Mouse (Mus musculus) kidney, adult 9 months (tissue): Measurements from ENCODE around the gene Nfib.

Experiments used
- DNase-seq: peaks from one replicate; pipeline ENCODE4 v3.0.0; 2022

Nfib gene

GRCm38 (mm10) chr4:82494424-82494823 lies 211.1 kb downstream of the Nfib start:
- DNase-seq: no peak

DNA sequence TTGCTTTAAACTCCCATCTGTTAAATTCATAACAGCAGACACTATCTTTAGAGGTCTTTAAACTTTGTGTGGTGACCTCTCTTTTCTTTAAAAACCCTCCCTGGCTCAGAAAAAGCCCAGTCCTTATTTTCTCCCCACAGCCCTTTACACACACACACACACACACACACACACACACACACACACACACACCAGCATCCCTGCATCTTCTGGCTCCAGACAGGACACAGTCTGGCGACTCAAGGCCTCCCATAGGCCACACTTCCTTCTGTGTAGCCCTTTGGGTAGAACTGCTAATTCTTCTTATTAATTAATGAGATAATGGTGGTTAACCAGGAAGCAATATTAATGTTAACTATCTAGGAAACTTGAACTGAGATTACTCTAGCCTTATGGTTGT lies 211.7 kb downstream of the Nfib start:
- no peak for DNase-seq

- no peak for DNase-seq
Observed at GRCm38 (mm10) chr4:82493363-82493762, 212.2 kb downstream of the Nfib start.

DNA sequence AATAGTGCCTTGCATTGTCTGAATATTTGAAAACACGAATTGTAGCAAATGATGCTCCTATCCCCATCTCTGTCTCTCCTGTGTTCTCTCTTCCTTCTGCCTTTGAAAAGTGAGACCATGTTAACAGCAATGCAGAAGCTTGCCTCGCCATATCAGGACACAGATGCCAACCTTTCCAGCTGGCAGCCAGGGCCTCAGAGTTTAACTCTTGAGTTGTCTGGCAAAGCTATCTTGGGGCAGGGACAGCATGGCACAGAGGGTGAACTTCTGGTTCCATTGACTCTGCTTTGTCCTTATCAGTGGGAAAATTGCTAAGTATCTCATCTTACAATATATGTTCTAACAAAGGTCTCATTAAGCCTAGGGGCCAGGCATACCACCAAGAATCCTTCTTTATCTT lies 212.8 kb downstream of the Nfib start:
- no peak for DNase-seq

DNA sequence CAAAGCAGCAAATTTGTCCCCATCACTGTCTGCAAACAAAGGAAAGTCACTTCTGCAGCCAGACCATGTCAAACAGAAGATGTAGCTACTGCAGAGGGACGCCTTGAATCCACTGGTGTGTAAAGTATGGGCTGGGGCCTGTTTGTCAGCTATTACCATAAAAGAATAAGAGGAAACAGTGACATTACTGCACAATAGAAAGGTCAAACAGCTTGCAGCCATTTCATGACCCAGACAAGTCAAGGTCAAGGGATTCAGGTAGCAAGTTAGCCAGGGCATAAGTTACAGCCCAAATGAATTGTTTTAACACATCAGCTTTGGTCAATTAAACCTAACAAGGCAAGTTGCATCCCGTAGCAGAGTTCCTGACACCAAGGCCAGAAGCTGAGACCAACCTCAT lies 215.6 kb downstream of the Nfib start:
- DNase-seq: no peak

GRCm38 (mm10) chr4:82485910-82486309 lies 219.6 kb downstream of the Nfib start:
- peak; percentile 51 for DNase-seq

DNA sequence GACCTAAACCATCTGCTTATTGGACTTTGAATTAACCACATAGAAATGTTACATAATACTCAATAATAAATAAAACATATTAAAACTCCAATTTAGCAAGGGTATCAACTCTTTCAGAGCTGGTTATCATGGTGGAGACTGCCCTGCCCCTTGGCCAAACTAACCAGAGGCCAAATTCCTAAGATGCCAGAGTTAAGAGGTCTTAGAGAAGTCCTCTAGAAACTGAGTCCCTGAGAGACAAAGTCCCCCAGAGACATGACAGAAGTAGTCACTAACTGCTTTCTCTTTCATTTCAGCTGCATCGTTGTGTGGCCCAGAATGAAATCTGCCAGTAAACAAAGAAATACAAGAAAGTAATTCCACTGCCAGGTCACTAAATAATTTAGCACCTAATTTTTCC lies 221.7 kb downstream of the Nfib start:
- no peak for DNase-seq

GRCm38 (mm10) chr4:82483298-82483697 lies 222.3 kb downstream of the Nfib start:
- no peak for DNase-seq

DNA sequence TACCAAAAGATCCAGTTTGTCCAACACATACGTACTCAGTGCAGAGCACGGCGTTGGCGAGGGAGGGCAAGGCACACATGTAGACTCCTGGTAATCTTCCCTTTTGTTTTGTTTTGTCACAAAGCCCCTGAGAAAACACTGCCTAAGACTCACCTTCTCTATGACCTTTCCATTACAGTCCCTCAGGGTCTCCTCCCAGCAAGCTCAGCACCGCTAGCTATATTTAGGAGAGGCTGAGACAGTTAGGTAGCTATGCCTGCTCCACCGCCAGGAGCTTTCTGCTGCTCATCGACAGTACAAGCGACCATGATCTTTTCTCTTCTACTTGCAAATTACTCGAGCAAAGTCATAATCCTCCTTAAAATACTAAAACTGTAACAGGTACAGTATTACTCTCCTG lies 224.9 kb downstream of the Nfib start:
- DNase-seq: no peak

GRCm38 (mm10) chr4:82479394-82479793 lies 226.2 kb downstream of the Nfib start:
- no peak for DNase-seq

GRCm38 (mm10) chr4:82477742-82478141 lies 227.8 kb downstream of the Nfib start:
- DNase-seq: no peak

DNA sequence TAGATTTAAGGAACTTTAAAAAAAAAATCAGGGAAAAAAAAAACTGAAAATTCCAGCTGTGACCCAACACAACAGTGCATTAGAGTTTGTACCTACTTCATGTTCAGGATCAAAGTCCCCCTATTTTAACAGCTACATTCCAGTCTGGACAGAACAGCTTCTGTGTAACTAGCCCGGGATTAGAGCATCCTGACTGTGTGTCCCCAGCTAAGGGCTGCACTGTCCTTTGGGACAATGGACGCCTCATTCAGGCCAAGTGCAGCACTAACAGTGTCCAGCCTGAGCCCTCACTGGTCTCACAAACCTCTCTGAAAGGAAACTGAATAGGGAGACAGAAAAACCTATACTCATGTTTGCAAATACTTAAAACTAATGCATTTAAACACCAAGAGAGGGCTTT lies 229.1 kb downstream of the Nfib start:
- DNase-seq: peak; percentile 47

GRCm38 (mm10) chr4:82474334-82474733 lies 231.2 kb downstream of the Nfib start:
- no peak for DNase-seq

GRCm38 (mm10) chr4:82470938-82471320 lies 234.6 kb downstream of the Nfib start:
- no peak for DNase-seq

GRCm38 (mm10) chr4:82470212-82470937 lies 235.2 kb downstream of the Nfib start:
- DNase-seq: peak; percentile 48

DNA sequence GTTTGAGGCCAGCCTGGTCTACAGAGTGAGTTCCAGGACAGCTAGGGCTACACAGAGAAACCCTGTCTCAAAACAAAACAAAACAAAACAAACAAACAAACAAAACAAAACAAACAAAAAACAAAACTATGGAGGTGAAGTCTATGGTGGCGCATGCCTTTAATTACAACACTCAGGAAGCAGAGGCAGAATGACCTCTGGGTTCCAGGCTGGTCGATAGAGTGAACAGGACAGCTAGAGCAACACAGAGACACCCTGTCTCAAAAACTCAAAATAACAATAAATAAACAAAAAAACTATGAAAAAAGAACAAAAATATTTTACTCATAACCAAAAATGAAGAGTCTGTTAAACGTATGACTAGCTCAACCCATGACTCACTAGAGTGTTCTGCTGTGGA lies 236.6 kb downstream of the Nfib start:
- DNase-seq: no peak

DNA sequence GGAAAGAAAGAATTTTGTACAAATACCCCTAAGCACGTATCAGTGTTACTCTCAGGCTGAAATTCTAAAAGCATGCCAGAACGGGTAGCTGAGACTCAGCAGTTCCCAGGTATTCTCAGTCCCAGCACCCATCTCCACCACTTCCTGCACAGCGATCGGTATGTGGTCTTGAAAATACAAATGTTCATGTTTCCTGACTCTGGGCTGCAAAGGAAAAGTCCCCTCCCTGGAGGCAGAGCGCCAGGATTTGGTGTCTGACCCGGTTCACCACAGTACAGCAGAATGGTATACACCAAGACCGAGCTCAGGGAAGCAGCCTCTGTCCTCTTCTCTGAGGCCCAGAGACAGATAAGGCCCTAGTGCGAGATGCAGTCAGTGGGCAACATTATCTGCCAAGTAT lies 238.8 kb downstream of the Nfib start:
- DNase-seq: peak; percentile 76

- peak; percentile 67 for DNase-seq
Observed at GRCm38 (mm10) chr4:82466144-82466543, 239.4 kb downstream of the Nfib start.

GRCm38 (mm10) chr4:82464051-82464632 lies 241.4 kb downstream of the Nfib start:
- peak; percentile 73 for DNase-seq

DNA sequence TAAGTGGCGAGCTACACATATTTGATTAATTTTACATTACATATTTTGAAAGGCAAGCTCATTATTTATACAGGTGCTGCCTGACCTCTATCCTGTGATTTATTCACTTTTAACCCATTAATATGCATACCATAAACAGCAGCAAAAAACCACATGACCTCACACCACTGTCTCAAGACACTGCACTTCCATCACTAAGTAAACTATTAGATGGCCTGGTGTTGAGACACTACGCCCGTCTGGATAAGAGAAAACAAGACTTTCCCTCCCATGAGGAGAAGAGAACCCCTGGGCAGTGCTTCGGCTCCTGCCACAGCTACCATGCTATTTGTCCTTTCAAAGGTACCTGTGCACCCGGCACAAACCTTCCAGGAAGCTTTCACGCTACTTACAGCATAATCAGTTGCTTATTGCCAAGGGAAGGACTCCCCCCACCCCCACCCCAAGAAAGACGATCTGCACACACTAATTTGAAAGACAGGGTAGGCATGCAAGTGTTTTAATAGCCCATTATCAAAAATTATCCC lies 242.3 kb downstream of the Nfib start:
- peak; percentile 48 for DNase-seq

DNA sequence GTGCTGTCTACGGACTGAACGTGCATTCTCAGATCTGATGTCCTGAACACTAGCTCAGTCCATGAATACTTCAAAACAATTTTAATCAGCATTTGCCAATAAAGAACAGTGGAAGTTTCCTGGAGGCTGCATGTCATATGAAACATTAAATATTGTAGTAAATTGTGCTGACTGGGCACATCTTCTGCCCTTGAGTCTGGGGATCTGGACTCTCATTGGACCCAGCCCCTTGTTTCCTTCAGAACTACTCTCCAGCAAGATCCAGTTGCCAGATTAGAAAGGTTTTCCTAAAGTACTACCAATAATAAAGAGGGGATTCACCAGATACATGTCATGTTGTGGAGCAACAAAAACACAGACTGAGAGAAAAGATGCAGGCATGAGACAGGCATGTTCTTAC lies 243.9 kb downstream of the Nfib start:
- no peak for DNase-seq

GRCm38 (mm10) chr4:82458895-82459294 lies 246.7 kb downstream of the Nfib start:
- DNase-seq: no peak

GRCm38 (mm10) chr4:82456908-82457307 lies 248.6 kb downstream of the Nfib start:
- no peak for DNase-seq

GRCm38 (mm10) chr4:82456323-82456713 lies 249.2 kb downstream of the Nfib start:
- no peak for DNase-seq
